Mouse (Mus musculus) lung, embryonic 14.5 days (tissue): ENCODE measurements around the gene Irgq. TPM values are rescaled to one million over a fixed set of nuclear protein-coding genes. Genes with fewer than 3 reads are reported as not detected.

Experiments used
- ATAC-seq: fragments of 200-750 bp; cut with Nextera tagmentation; 2 replicates; pipeline ENCODE4 v1.8.0; 2017; ENCODE audit warnings: mild to moderate bottlenecking, moderate TSS enrichment, moderate library complexity; ENCODE audit not compliant: insufficient read depth
- DNase-seq: peaks from one replicate; pipeline ENCODE4 v3.0.0-alpha.2; 2015
- H3K27ac ChIP-seq: fragments of 300-500 bp; sonication (generic); 2 replicates; pipeline ENCODE4 v1.5.1; 2014; ENCODE audit warnings: low read depth, mild to moderate bottlenecking, moderate library complexity
- H3K27me3 ChIP-seq: fragments of 300-500 bp; sonication (generic); 2 replicates; pipeline ENCODE4 v1.6.1; 2014; ENCODE audit warnings: low read length, control low read depth; ENCODE audit not compliant: insufficient read depth
- H3K36me3 ChIP-seq: fragments of 300-500 bp; sonication (generic); 2 replicates; pipeline ENCODE4 v1.6.1; 2014; ENCODE audit warnings: control low read depth; ENCODE audit not compliant: insufficient read depth
- H3K4me1 ChIP-seq: fragments of 300-500 bp; sonication (generic); 2 replicates; pipeline ENCODE4 v1.6.1; 2014; ENCODE audit warnings: antibody characterized with exemption, control low read depth; ENCODE audit not compliant: insufficient read depth
- H3K4me2 ChIP-seq: fragments of 300-500 bp; sonication (generic); 2 replicates; pipeline ENCODE4 v1.6.1; 2014; ENCODE audit warnings: mild to moderate bottlenecking
- H3K4me3 ChIP-seq: fragments of 300-500 bp; sonication (generic); 2 replicates; pipeline ENCODE4 v1.5.1; 2014; ENCODE audit warnings: low read depth, low read length
- H3K9ac ChIP-seq: fragments of 300-500 bp; sonication (generic); 2 replicates; pipeline ENCODE4 v1.6.1; 2014
- H3K9me3 ChIP-seq: fragments of 300-500 bp; sonication (generic); 2 replicates; pipeline ENCODE4 v1.6.1; 2016; ENCODE audit warnings: low read depth, low read length, control low read depth
- CTCF ChIP-seq: IDR thresholded peaks from 2 replicates; pipeline ENCODE4 v1.5.1; 2016; ENCODE audit warnings: antibody characterized with exemption, low read depth
- WGBS: fragments of 180-500 bp; shearing (Covaris S2); extraction: QIAGEN DNeasy Blood & Tissue Kit; methylation state at CpG from one replicate; pipeline ENCODE4 v1.1.7; 2014; 5-methylcytosine and 5-hydroxymethylcytosine counted together
- polyA plus RNA-seq: library from polyadenylated mRNA; unstranded; fragments of >200 nt; fragmentation: Nextera tagmentation; extraction: Ambion mirVana; gene quantifications from 2 replicates; pipeline ENCODE4 v1.2.1, GENCODE M21; 2014

Gene Irgq
- polyA plus RNA-seq, 1 experiment from 2014 or later: 9.3 TPM

- H3K36me3 ChIP-seq: peaks cover 77% of the 10 kb centered on the region
- no peak overlapping the region for H3K27ac ChIP-seq
- no peaks in the 10 kb centered on the region for H3K4me1 ChIP-seq
- no peak overlapping the region for H3K9ac ChIP-seq
- H3K4me2 ChIP-seq: no peak overlapping the region
- H3K27me3 ChIP-seq: no peaks in the 10 kb centered on the region
- H3K9me3 ChIP-seq: no peaks in the 10 kb centered on the region
- WGBS: 81% methylated on average over 8 of the region's 8 CpGs
- ATAC-seq (no peak), DNase-seq (no peak)
- TF ChIP-seq CTCF: no peak
- H3K4me3 ChIP-seq: no peak overlapping the region
Observed at GRCm38 (mm10) chr7:24563191-24563836, 32.8 kb downstream of the Irgq start.

DNA sequence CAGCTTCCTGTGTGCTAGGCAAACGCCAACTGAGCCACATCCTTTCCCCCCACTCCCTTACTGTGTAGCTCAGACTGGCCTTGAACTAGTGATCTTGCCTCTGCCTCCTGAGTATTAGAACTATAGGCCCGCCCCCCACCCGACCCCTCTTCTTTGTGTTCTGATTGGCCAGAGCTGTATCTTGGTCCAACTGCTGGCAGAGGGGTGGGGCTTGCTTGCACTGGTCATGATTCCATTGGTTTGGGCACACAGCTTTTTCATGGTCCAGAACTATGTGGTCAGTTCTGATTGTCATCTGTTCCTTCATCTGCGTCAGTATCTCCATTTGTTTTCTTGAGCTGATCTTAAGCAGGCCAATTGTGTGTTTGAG, 33.3 kb downstream of the Irgq start:
- Histone ChIP-seq H3K4me2 (no peak overlapping the region), H3K27me3 (no peaks in the 10 kb centered on the region), H3K36me3 (peaks cover 82% of the 10 kb centered on the region), H3K9me3 (no peaks in the 10 kb centered on the region), H3K4me1 (no peaks in the 10 kb centered on the region), H3K27ac (no peak overlapping the region), H3K9ac (no peak overlapping the region), H3K4me3 (no peak overlapping the region)
- ATAC-seq (no peak), DNase-seq (no peak)
- TF ChIP-seq CTCF: no peak
- WGBS: 74% methylated on average over 4 of the region's 4 CpGs

- ATAC-seq (peak; percentile 39; the same call in 1 of the 2 replicates), DNase-seq (peak; percentile 79)
- Histone ChIP-seq H3K36me3 (peaks cover 87% of the 10 kb centered on the region), H3K4me2 (no peak overlapping the region), H3K9ac (no peak overlapping the region), H3K27ac (no peak overlapping the region), H3K4me1 (no peaks in the 10 kb centered on the region), H3K9me3 (no peaks in the 10 kb centered on the region), H3K27me3 (no peaks in the 10 kb centered on the region), H3K4me3 (no peak overlapping the region)
- WGBS: 63% methylated on average over 6 of the region's 6 CpGs
- TF ChIP-seq CTCF: peak; percentile 82
Observed at GRCm38 (mm10) chr7:24564607-24565265, 34.2 kb downstream of the Irgq start.

- peaks cover 87% of the 10 kb centered on the region for H3K36me3 ChIP-seq
- H3K4me1 ChIP-seq: no peaks in the 10 kb centered on the region
- H3K9ac ChIP-seq: no peak overlapping the region
- TF ChIP-seq CTCF: no peak
- 92% methylated on average over 11 of the region's 11 CpGs for WGBS
- no peaks in the 10 kb centered on the region for H3K9me3 ChIP-seq
- no peak overlapping the region for H3K4me2 ChIP-seq
- no peaks in the 10 kb centered on the region for H3K27me3 ChIP-seq
- H3K27ac ChIP-seq: no peak overlapping the region
- ATAC-seq (no peak), DNase-seq (no peak)
- H3K4me3 ChIP-seq: no peak overlapping the region
Observed at GRCm38 (mm10) chr7:24565627-24566026, 35.1 kb downstream of the Irgq start.

GRCm38 (mm10) chr7:24566206-24566605, 35.7 kb downstream of the Irgq start:
- H3K4me1 ChIP-seq: no peaks in the 10 kb centered on the region
- H3K9me3 ChIP-seq: no peaks in the 10 kb centered on the region
- no peak overlapping the region for H3K4me2 ChIP-seq
- H3K9ac ChIP-seq: no peak overlapping the region
- 92% methylated on average over 9 of the region's 9 CpGs for WGBS
- DNase-seq: no peak
- no peak overlapping the region for H3K27ac ChIP-seq
- ATAC-seq: no peak
- TF ChIP-seq CTCF: no peak
- no peaks in the 10 kb centered on the region for H3K27me3 ChIP-seq
- H3K4me3 ChIP-seq: no peak overlapping the region
- H3K36me3 ChIP-seq: peaks cover 91% of the 10 kb centered on the region

DNA sequence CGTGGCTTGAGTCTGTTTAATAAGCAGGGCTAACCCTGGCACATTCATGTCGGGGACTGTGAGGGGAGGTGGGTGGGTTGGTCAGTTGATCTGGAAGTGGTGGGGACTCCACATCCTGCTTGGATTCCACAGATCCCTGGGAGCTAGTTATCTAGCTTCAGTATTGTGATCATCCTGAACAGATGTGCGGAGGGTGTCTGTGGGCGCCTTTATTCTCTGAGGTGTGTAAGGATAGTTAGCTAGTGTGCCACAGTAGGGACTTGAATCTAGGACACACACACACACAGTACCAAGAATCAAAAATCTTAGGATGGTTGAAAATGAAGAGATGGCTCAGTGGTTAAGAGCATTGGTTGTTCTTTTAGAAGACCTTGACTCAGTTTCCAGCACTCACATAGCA, 38.0 kb downstream of the Irgq start:
- H3K36me3 ChIP-seq: peaks cover 93% of the 10 kb centered on the region
- no peak for ATAC-seq
- H3K9ac ChIP-seq: no peak overlapping the region
- no peak for DNase-seq
- 86% methylated on average over 4 of the region's 4 CpGs for WGBS
- H3K27ac ChIP-seq: no peak overlapping the region
- H3K4me2 ChIP-seq: no peak overlapping the region
- H3K4me1 ChIP-seq: no peaks in the 10 kb centered on the region
- H3K27me3 ChIP-seq: no peaks in the 10 kb centered on the region
- no peak for TF ChIP-seq CTCF
- no peak overlapping the region for H3K4me3 ChIP-seq
- H3K9me3 ChIP-seq: no peaks in the 10 kb centered on the region

DNA sequence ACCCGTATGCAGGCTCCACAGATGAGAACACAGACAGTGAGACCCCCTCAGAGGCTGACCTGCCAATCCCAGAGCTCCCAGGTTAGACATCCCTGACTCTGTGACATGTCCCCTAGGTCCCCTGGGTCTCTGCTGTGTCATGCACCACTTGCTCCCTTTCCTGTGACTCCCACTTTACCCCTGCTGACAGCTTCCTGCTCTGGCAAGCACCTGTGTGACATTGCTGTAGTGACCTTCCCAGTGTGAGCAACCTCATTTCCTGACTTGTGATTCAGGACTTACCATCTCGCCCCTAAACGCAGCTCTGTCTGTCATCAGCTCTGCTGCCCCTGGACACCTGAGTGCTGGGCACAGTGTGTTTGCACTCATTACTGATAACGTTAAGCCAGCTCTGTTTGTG, 40.6 kb downstream of the Irgq start:
- peaks cover 75% of the 10 kb centered on the region for H3K36me3 ChIP-seq
- 67% methylated on average over 4 of the region's 4 CpGs for WGBS
- no peaks in the 10 kb centered on the region for H3K9me3 ChIP-seq
- no peak overlapping the region for H3K4me3 ChIP-seq
- no peak overlapping the region for H3K4me2 ChIP-seq
- H3K4me1 ChIP-seq: no peaks in the 10 kb centered on the region
- H3K27ac ChIP-seq: no peak overlapping the region
- ATAC-seq (no peak), DNase-seq (no peak)
- no peak for TF ChIP-seq CTCF
- no peaks in the 10 kb centered on the region for H3K27me3 ChIP-seq
- no peak overlapping the region for H3K9ac ChIP-seq
